7 mouse cellular contexts compared by ENCODE assay signal in genomic region chr12:104864439-104865165, GRCm38 (mm10). TPM values are rescaled to one million over a fixed set of nuclear protein-coding genes. Genes with fewer than 3 reads are reported as not detected.
DNase-seq lines count a peak whose midpoint lies in the region; TF ChIP-seq lines count a peak whose summit lies in the region.

Gene Clmn, minus strand, starts transcription at chr12:104865076.

- H3K27me3 ChIP-seq in CH12.LX (replicated peaks): peaks cover 87% of the 10 kb centered on the region

- no peak for TF ChIP-seq RAD21 in CH12.LX (IDR thresholded peaks at IDR 0.05; ENCODE audit: low read depth, low read length)

- no peak for TF ChIP-seq CTCF in CH12.LX (conservative IDR thresholded peaks at IDR 0.05 in 1 of 2, IDR thresholded peaks at IDR 0.05 in 1 of 2; ENCODE audit: low read depth in 2 of 2, low read length in 2 of 2)
- no peak for TF ChIP-seq CTCF in embryonic fibroblast, embryonic 13.5 days (IDR thresholded peaks at IDR 0.05; ENCODE audit: borderline replicate concordance, insufficient read depth, low read length)

- no peak for TF ChIP-seq POLR2A in CH12.LX (IDR thresholded peaks at IDR 0.05; ENCODE audit: low read depth, low read length)
- TF ChIP-seq POLR2A in embryonic fibroblast, embryonic 13.5 days (IDR thresholded peaks at IDR 0.05; ENCODE audit: low read depth, low read length): no peak

- H3K4me2 ChIP-seq in CH12.LX (ENCODE audit: insufficient read depth, low read depth, poor library complexity, severe bottlenecking): peak within 1 kb of the TSS; percentile 52; the same call in 1 of the 2 replicates

- H3K4me1 ChIP-seq in CH12.LX (ENCODE audit: control insufficient read depth in 1 of 2, insufficient read depth in 2 of 2): no peaks in the 10 kb centered on the region
- H3K4me1 ChIP-seq in embryonic fibroblast, embryonic 13.5 days (ENCODE audit: control insufficient read depth, insufficient read depth, low read length): no peaks in the 10 kb centered on the region

- in situ Hi-C loops in CH12.LX (cut with MboI; ENCODE audit: low pct_ligation_motif_present, low pct_unique_long_range_greater_than_20kb, low sequenced_read_pairs): no loop called here

- DNase-seq in CH12.LX (ENCODE audit: extremely low read depth): no peak
- peak; percentile 20 for DNase-seq in MN1 (ENCODE audit: low spot score)
- DNase-seq in heart, postnatal 4 days: peak; percentile 34
- peak; percentile 47 to 57 for DNase-seq in layer of hippocampus, postnatal 14 days (ENCODE audit: low spot score in 2 of 2)
- DNase-seq in lung, postnatal 14 days: peak; percentile 18
- peak; percentile 71 for DNase-seq in right cerebral cortex, postnatal 4 days

- no peak within 1 kb of the TSS for H3K9ac ChIP-seq in CH12.LX (ENCODE audit: insufficient read depth, low read depth)

- H3K27ac ChIP-seq in CH12.LX (ENCODE audit: insufficient read depth, low read depth): no peak within 1 kb of the TSS
- H3K27ac ChIP-seq in embryonic fibroblast, embryonic 13.5 days (ENCODE audit: insufficient read depth, low read length): no peak within 1 kb of the TSS

- H3K36me3 ChIP-seq in CH12.LX (replicated peaks in 1 of 2; ENCODE audit: control insufficient read depth in 1 of 2, insufficient read depth in 1 of 2, low read length in 1 of 2): no peaks in the 10 kb centered on the region

- no peaks in the 10 kb centered on the region for H3K79me2 ChIP-seq in CH12.LX (replicated peaks; ENCODE audit: control insufficient read depth, extremely low read depth, insufficient read depth, poor library complexity, severe bottlenecking)

- dilution Hi-C loops in CH12.LX (cut with MboI; ENCODE audit: extremely low pct_ligation_motif_present, extremely low pct_unique_long_range_greater_than_20kb, low sequenced_read_pairs): no loop called here

- peak within 1 kb of the TSS in 1 of 3 experiments; percentile 3 for H3K4me3 ChIP-seq in CH12.LX (replicated peaks in 1 of 3; ENCODE audit: low read depth in 2 of 3, low read length in 2 of 3, poor library complexity in 1 of 3)
- peak within 1 kb of the TSS; percentile 38 for H3K4me3 ChIP-seq in embryonic fibroblast, embryonic 13.5 days (ENCODE audit: insufficient read depth, low read length)

- TF ChIP-seq EP300 in CH12.LX (IDR thresholded peaks at IDR 0.05; ENCODE audit: low read length): no peak

- no peaks in the 10 kb centered on the region for H3K9me3 ChIP-seq in CH12.LX (replicated peaks; ENCODE audit: low read length)

TF ChIP-seq in CH12.LX, 34 proteins besides CTCF, POLR2A, EP300 and RAD21:
- no peak for TF ChIP-seq USF1 (IDR thresholded peaks at IDR 0.05; ENCODE audit: low read depth, low read length)
- no peak for TF ChIP-seq MEF2A (IDR thresholded peaks at IDR 0.05; ENCODE audit: borderline replicate concordance, low read depth, low read length)
- TF ChIP-seq JUN (IDR thresholded peaks at IDR 0.05; ENCODE audit: insufficient read depth, low read depth, low read length): no peak
- no peak for TF ChIP-seq JUND (conservative IDR thresholded peaks at IDR 0.05; ENCODE audit: low read depth, low read length)
- no peak for TF ChIP-seq E2F4 (IDR thresholded peaks at IDR 0.05; ENCODE audit: insufficient replicate concordance, low read depth, low read length)
- TF ChIP-seq HCFC1 (IDR thresholded peaks at IDR 0.05; ENCODE audit: low read depth, low read length): no peak
- no peak for TF ChIP-seq ELF1 (IDR thresholded peaks at IDR 0.05; ENCODE audit: low read depth, low read length)
- TF ChIP-seq PAX5 (IDR thresholded peaks at IDR 0.05; ENCODE audit: low read length): no peak
- TF ChIP-seq POLR2AphosphoS2 (IDR thresholded peaks at IDR 0.05; ENCODE audit: low read depth, low read length): no peak
- no peak for TF ChIP-seq GABPA (IDR thresholded peaks at IDR 0.05; ENCODE audit: insufficient replicate concordance, low read depth, low read length)
TF ChIP-seq in CH12.LX: peak in this region for 0.

RNA-seq across cellular contexts. Expression of gene Clmn, which starts in this region (rescaled TPM):
- not detected in 2 replicates for total RNA-seq in CH12.LX (2012; rRNA removed)
- total RNA-seq in CH12.LX (2014; rRNA removed): not detected in 2 replicates
- polyA plus RNA-seq in CH12.LX (2012; ENCODE audit: insufficient read length, low read depth): not detected in 2 replicates
- polyA plus RNA-seq in embryonic fibroblast, embryonic 13.5 days (2011; ENCODE audit: insufficient read length, low read depth, missing spikeins): 6.4 and 8.5 TPM in 2 replicates
- total RNA-seq in heart, postnatal 4 days (2021): 1 to 10 TPM; 1.4 to 1.7 TPM
- total RNA-seq in layer of hippocampus, postnatal 14 days (2021): 10 to 100 TPM; 67.8 to 72.5 TPM

Comparison
In these comparisons a context has a peak if more than half of its experiments do, and no peak if none do; other contexts are left out.
1. RNA of gene Clmn (total RNA-seq): 67.8 to 72.5 TPM in layer of hippocampus, postnatal 14 days; 1.4 to 1.7 TPM in heart, postnatal 4 days and not detected in CH12.LX; every median in the first group is over 10 times any median in the second.